Mouse (Mus musculus): ENCODE data around the gene Dhx35. TPM values are rescaled to one million over a fixed set of nuclear protein-coding genes. Genes with fewer than 3 reads are reported as not detected.

Gene Dhx35
- total RNA-seq, 2 experiments from 2014 or later = 10.4 to 11.4 TPM

GRCm38 (mm10) chr2:158774886-158775285 is 19.7 kb upstream of the Dhx35 start:
- no peak overlapping the region for H3K27ac ChIP-seq
- no peak for TF ChIP-seq CTCF (IDR thresholded peaks at IDR 0.05)

DNA sequence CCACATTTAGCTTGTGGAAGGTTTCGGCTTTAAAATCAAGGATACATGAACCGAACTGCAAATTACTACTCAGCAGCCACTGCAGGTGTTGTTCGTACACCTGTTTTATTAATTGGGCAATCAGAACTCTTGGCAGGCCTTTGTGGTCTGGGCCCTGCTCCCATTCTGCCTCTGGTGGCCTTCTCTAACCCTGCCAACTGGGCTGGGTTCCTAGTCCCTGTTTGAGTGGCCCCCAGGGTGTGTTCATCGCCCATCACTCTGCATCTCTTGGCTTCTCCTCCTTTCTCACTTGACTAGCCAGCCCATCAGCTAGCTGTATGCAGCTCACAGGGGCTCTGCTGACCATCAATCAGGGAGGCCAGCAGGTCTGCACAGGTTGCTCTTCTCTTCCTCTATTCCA is 17.9 kb upstream of the Dhx35 start:
- DNase-seq = peak; percentile 62
- Histone ChIP-seq H3K4me3 (no peak overlapping the region), H3K27ac (peak overlapping the region; percentile 25; the same call in 1 of the 2 replicates)
- no peak for TF ChIP-seq CTCF (IDR thresholded peaks at IDR 0.05)
- intact Hi-C loops (cut with DNase I) = no loop called here

More at GRCm38 (mm10) chr2:158774886-158775285, 19.7 kb upstream of the Dhx35 start:
- no peak for DNase-seq
- intact Hi-C loops (cut with DNase I) = no loop called here
- H3K4me3 ChIP-seq = no peak overlapping the region

GRCm38 (mm10) chr2:158777490-158777889 is 17.1 kb upstream of the Dhx35 start:
- no peak for DNase-seq
- peak overlapping the region; percentile 35; the same call in 1 of the 2 replicates for H3K27ac ChIP-seq
- intact Hi-C loops (cut with DNase I) = no loop called here
- TF ChIP-seq CTCF (IDR thresholded peaks at IDR 0.05) = no peak
- no peak overlapping the region for H3K4me3 ChIP-seq

GRCm38 (mm10) chr2:158778349-158778748 is 16.3 kb upstream of the Dhx35 start:
- intact Hi-C loops (cut with DNase I) = no loop called here
- peak; percentile 35 for DNase-seq
- peak overlapping the region; percentile 35; the same call in 1 of the 2 replicates for H3K27ac ChIP-seq
- no peak overlapping the region for H3K4me3 ChIP-seq
- TF ChIP-seq CTCF (IDR thresholded peaks at IDR 0.05) = no peak

GRCm38 (mm10) chr2:158781126-158781525 is 13.5 kb upstream of the Dhx35 start:
- peak; percentile 77 for DNase-seq
- Histone ChIP-seq H3K4me3 (no peak overlapping the region), H3K27ac (peak overlapping the region; percentile 83)
- intact Hi-C loops (cut with DNase I) = no loop called here
- TF ChIP-seq CTCF (IDR thresholded peaks at IDR 0.05) = no peak

GRCm38 (mm10) chr2:158786927-158787795 is 7.4 kb upstream of the Dhx35 start:
- intact Hi-C loops (cut with DNase I) = no loop called here
- no peak for DNase-seq
- no peak for TF ChIP-seq CTCF (IDR thresholded peaks at IDR 0.05)
- Histone ChIP-seq H3K4me3 (no peak overlapping the region), H3K27ac (no peak overlapping the region)

DNA sequence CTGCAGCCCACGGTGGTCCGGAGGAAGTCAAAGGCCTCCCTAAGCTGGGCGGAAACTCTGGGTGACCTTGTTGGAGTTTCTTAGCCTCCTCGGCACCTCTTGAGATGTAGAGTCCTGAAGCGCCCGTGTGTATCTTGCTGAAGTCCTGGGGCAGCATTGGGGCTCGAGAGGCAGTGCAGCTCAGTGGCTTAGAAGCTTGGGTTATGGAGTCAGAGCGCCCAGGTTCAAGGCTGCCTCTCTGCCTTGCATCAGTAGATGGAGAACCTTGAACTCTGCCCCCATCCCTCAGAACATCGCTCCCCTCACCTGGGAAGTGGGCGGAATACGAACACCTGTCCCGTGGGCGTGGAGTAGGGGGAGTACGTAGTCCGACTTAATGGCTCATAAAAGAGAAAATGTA is 436 bp downstream of the Dhx35 start:
- no peak for TF ChIP-seq CTCF (IDR thresholded peaks at IDR 0.05)
- no peak for DNase-seq
- H3K4me3 ChIP-seq = peak overlapping the region; percentile 99
- H3K27ac ChIP-seq = peak overlapping the region; percentile 93
- intact Hi-C loops (cut with DNase I) = no loop called here

- no peak overlapping the region for H3K27ac ChIP-seq
- TF ChIP-seq CTCF (IDR thresholded peaks at IDR 0.05) = no peak
- intact Hi-C loops (cut with DNase I) = no loop called here
- no peak for DNase-seq
- no peak overlapping the region for H3K4me3 ChIP-seq
These were observed 1.3 kb downstream of the Dhx35 start for GRCm38 (mm10) chr2:158795875-158796274.

GRCm38 (mm10) chr2:158799328-158799727 is 4.7 kb downstream of the Dhx35 start:
- no peak for TF ChIP-seq CTCF (IDR thresholded peaks at IDR 0.05)
- intact Hi-C loops (cut with DNase I) = no loop called here
- no peak overlapping the region for H3K27ac ChIP-seq

GRCm38 (mm10) chr2:158800788-158801187 is 6.2 kb downstream of the Dhx35 start:
- TF ChIP-seq CTCF (IDR thresholded peaks at IDR 0.05) = no peak
- no peak for DNase-seq
- intact Hi-C loops (cut with DNase I) = no loop called here
- Histone ChIP-seq H3K27ac (no peak overlapping the region), H3K4me3 (no peak overlapping the region)

More at GRCm38 (mm10) chr2:158799328-158799727, 4.7 kb downstream of the Dhx35 start:
- DNase-seq = no peak
- no peak overlapping the region for H3K4me3 ChIP-seq

DNA sequence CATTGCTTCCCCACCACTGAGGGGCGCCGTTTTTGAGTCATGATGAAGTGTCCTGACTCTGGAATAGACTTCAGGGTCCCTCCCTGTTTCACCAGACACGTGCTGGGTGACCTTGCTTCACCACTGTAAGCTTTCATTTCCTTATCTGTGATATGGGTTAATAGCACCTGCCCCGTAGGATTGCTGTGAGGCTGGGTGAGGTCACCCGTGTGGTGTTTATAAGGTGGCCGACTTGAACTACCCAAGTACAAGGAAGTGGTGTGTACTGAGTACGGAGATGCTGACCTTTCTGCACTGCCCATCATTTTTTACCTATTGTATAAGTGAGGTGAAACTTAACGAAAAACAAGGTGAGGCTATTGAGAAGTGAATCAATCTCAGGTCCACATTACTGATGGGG is 9.0 kb downstream of the Dhx35 start:
- Histone ChIP-seq H3K4me3 (no peak overlapping the region), H3K27ac (no peak overlapping the region)
- TF ChIP-seq CTCF (IDR thresholded peaks at IDR 0.05) = no peak
- no peak for DNase-seq
- intact Hi-C loops (cut with DNase I) = no loop called here

- Histone ChIP-seq H3K4me3 (no peak overlapping the region), H3K27ac (no peak overlapping the region)
- intact Hi-C loops (cut with DNase I) = no loop called here
- no peak for TF ChIP-seq CTCF (IDR thresholded peaks at IDR 0.05)
- no peak for DNase-seq
These were observed 21.1 kb downstream of the Dhx35 start for GRCm38 (mm10) chr2:158815686-158816085.

DNA sequence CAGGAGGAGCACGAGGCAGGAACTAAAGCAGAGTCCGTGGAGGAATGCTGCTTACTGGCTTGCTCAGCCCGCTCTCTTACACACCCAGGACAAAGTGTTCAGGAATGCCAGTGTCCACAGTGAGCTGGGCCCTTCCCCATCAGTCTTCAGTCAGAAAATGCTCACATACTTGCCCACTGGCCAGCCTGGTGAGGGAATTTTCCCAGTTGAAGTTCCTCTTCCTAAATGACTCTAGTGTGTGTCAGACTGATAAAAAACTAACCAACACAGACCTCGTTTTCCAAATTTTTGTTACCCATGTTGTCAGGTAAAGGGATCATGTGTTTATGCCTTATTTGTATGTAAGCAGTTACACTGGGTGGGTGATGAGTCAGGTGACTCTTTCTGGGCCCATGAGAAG is 21.6 kb downstream of the Dhx35 start:
- intact Hi-C loops (cut with DNase I) = no loop called here
- Histone ChIP-seq H3K4me3 (no peak overlapping the region), H3K27ac (no peak overlapping the region)
- DNase-seq = no peak
- TF ChIP-seq CTCF (IDR thresholded peaks at IDR 0.05) = no peak

DNA sequence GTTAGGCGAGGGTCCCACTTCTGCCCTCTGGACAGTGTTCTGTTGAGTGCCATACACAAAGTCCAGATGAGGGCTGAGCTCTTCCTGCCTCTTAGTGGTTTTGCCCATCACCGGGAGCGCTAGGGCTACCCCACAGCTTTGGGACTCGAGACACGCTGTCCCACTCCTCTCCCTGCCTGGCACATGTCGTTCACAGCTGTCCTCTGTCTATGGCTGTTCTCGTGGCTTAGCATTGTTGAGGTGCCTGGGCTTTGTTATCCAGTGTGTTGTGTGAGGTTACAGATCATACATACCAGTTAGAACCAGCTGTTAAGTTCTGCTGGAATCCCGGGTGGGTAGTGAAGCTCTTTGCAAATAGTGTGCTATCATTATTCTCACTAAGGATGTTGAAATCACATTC is 23.1 kb downstream of the Dhx35 start:
- H3K4me3 ChIP-seq = no peak overlapping the region
- H3K27ac ChIP-seq = no peak overlapping the region
- TF ChIP-seq CTCF (IDR thresholded peaks at IDR 0.05) = no peak
- intact Hi-C loops (cut with DNase I) = no loop called here
- no peak for DNase-seq
